Mouse (Mus musculus) left cerebral cortex, postnatal 14 days (tissue): Measurements from ENCODE around the gene Ncoa4. TPM values are rescaled to one million over a fixed set of nuclear protein-coding genes. Genes with fewer than 3 reads are reported as not detected.
"Not testable (repeated sequence)": the region's sequence is repeated elsewhere in the genome, so short reads cannot be mapped to it uniquely, and the experiment has no call there.

Experiments
- DNase-seq, 2 experiments: peaks; one replicate each; pipeline ENCODE4 v3.0.0; 2021 to 2022; ENCODE audit warnings: low spot score in 2 of 2, mixed read lengths in 1 of 2
- intact Hi-C: fragments of 180-260 bp; cut with DNase I; formaldehyde crosslinking; loops from one replicate; pipeline ENCODE4 v1.15.1; 2025
- long read RNA-seq, 2 experiments: library from polyadenylated mRNA; stranded (forward); transcript quantifications; one replicate each; pipeline ENCODE4 v2.0.0; 2021
- total RNA-seq, 2 experiments: library from RNA; stranded (reverse); gene quantifications; 2 replicates each; pipeline ENCODE4 v1.2.3; 2021

Gene Ncoa4
- 100 to 1,000 TPM; 123 to 136 TPM for total RNA-seq
- long read RNA-seq, experiment 1, full-length matches to known transcripts = 145 of 168 reads
- long read RNA-seq, experiment 1, partial matches to known transcripts = 7 of 168 reads
- long read RNA-seq, experiment 1, other reads (novel, unspliced or antisense) = 16 of 168 reads
- long read RNA-seq, experiment 2, full-length matches to known transcripts = 124 of 141 reads
- long read RNA-seq, experiment 2, partial matches to known transcripts = 4 of 141 reads
- long read RNA-seq, experiment 2, other reads (novel, unspliced or antisense) = 13 of 141 reads

- DNase-seq = peak; percentile 99
- intact Hi-C loops = no loop called here
Observed at GRCm38 (mm10) chr14:32159690-32160246, at the start of gene Ncoa4. Gene Ncoa4 (plus strand): TSS chr14:32159865.

GRCm38 (mm10) chr14:32112124-32112523 is 47.5 kb upstream of the Ncoa4 start:
- intact Hi-C loops = not testable (repeated sequence)

GRCm38 (mm10) chr14:32120940-32121919 is 38.4 kb upstream of the Ncoa4 start:
- no peak for DNase-seq
- intact Hi-C loops = no loop called here

More at GRCm38 (mm10) chr14:32112124-32112523, 47.5 kb upstream of the Ncoa4 start:
- DNase-seq = not testable (repeated sequence)

GRCm38 (mm10) chr14:32121920-32122315 is 37.7 kb upstream of the Ncoa4 start:
- intact Hi-C loops = no loop called here
- DNase-seq = no peak

- no peak for DNase-seq
- intact Hi-C loops = no loop called here
Observed at GRCm38 (mm10) chr14:32124261-32124660, 35.4 kb upstream of the Ncoa4 start.

GRCm38 (mm10) chr14:32125256-32125655 is 34.4 kb upstream of the Ncoa4 start:
- intact Hi-C loops = not testable (repeated sequence)

GRCm38 (mm10) chr14:32128409-32128808 is 31.3 kb upstream of the Ncoa4 start:
- no peak for DNase-seq
- intact Hi-C loops = no loop called here

More at GRCm38 (mm10) chr14:32125256-32125655, 34.4 kb upstream of the Ncoa4 start:
- not testable (repeated sequence) for DNase-seq

GRCm38 (mm10) chr14:32131836-32132235 is 27.8 kb upstream of the Ncoa4 start:
- intact Hi-C loops = no loop called here
- DNase-seq = no peak

- DNase-seq = no peak
- intact Hi-C loops = no loop called here
Observed at GRCm38 (mm10) chr14:32134293-32134692, 25.4 kb upstream of the Ncoa4 start.

GRCm38 (mm10) chr14:32136467-32136866 is 23.2 kb upstream of the Ncoa4 start:
- intact Hi-C loops, DNase-seq: not testable (repeated sequence)

- DNase-seq = no peak
- intact Hi-C loops = no loop called here
Observed at GRCm38 (mm10) chr14:32140359-32140965, 19.2 kb upstream of the Ncoa4 start.

- intact Hi-C loops = no loop called here
- DNase-seq = no peak
Observed at GRCm38 (mm10) chr14:32141723-32142122, 17.9 kb upstream of the Ncoa4 start, which contains the start of gene Msmb. Gene Msmb (plus strand): TSS chr14:32142023.

- intact Hi-C loops = no loop called here
- DNase-seq = no peak
Observed at GRCm38 (mm10) chr14:32144734-32145133, 14.9 kb upstream of the Ncoa4 start.

- DNase-seq = no peak
- intact Hi-C loops = no loop called here
Observed at GRCm38 (mm10) chr14:32145401-32145800, 14.3 kb upstream of the Ncoa4 start.

- DNase-seq = no peak
- intact Hi-C loops = no loop called here
Observed at GRCm38 (mm10) chr14:32145809-32146511, 13.7 kb upstream of the Ncoa4 start.

GRCm38 (mm10) chr14:32146578-32146977 is 13.1 kb upstream of the Ncoa4 start:
- intact Hi-C loops = no loop called here
- no peak for DNase-seq

GRCm38 (mm10) chr14:32150872-32151271 is 8.8 kb upstream of the Ncoa4 start:
- intact Hi-C loops = no loop called here
- no peak for DNase-seq

- DNase-seq = no peak
- intact Hi-C loops = no loop called here
Observed at GRCm38 (mm10) chr14:32152243-32152965, 7.3 kb upstream of the Ncoa4 start.
